ENCODE assay signal across 17 mouse cellular contexts in the genomic region with DNA sequence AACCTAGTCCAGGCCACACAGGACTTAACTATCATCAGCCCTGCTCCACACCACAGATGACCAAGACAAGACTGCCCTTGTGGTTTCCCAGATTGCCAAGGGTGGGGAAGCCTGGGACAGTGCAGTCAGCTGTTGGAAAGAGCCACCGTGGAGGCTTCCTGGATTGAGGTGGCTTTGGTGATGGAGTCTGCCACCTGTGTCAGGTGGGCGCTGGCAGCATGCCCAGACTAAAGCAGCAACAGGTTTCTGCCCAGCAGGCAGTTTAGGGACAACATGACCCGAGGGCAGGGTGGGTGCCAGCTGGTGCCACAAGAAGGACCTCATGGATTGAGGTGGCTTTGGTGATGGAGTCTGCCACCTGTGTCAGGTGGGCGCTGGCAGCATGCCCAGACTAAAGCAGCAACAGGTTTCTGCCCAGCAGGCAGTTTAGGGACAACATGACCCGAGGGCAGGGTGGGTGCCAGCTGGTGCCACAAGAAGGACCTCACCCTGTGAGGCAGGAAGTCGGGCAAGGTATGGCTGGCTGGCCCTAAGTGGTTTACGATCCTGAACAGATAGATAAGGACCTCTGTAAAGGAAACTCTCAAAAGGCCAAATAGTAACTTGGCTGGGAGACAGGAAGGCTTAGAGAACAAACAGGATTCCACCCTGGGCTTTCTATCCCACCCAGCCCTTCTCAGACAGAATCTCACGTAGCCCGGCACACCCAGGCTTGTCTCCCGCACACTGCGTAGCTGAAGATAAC. TPM values are rescaled to one million over a fixed set of nuclear protein-coding genes. Genes with fewer than 3 reads are reported as not detected.
DNase-seq lines count a peak whose midpoint lies in the region; ATAC-seq lines count a peak whose summit lies in the region.
"Not testable (repeated sequence)": the region's sequence is repeated elsewhere in the genome, so short reads cannot be mapped to it uniquely, and the experiment has no call there.
"Had no signal": no experiment of that assay in that cellular context is flagged by ENCODE, and none has a peak within 500 bp of the region (broad histone marks: within the 10 kb centered on the region; RNA-seq: fewer than 3 reads in every experiment).

No protein-coding gene starts in this region.

- H3K9me3 ChIP-seq in intestine, embryonic 15.5 days; stomach, embryonic 16.5 days (replicated peaks; ENCODE audit: control insufficient read depth, low read length): not testable (repeated sequence)

- DNase-seq in 416B (ENCODE audit: low read depth) = peak; percentile 81
- peak; percentile 84 for DNase-seq in large intestine, adult 2 months (ENCODE audit: low read depth, low spot score)
- peak; percentile 29 for DNase-seq in lung, postnatal 10 days

- H3K27me3 ChIP-seq in intestine, embryonic 15.5 days (replicated peaks); stomach, embryonic 16.5 days (ENCODE audit: control insufficient read depth, insufficient read depth, low read length): not testable (repeated sequence)

- not testable (repeated sequence) for H3K4me1 ChIP-seq in intestine, embryonic 15.5 days (replicated peaks); stomach, embryonic 16.5 days (ENCODE audit: control insufficient read depth, insufficient read depth, low read length)

- H3K9ac ChIP-seq in intestine, embryonic 15.5 days; stomach, embryonic 16.5 days (ENCODE audit: low read length): not testable (repeated sequence)

- H3K27ac ChIP-seq in intestine, embryonic 15.5 days; stomach, embryonic 16.5 days (ENCODE audit: low read length): not testable (repeated sequence)

- 57% methylated on average over 11 of the region's 11 CpGs for WGBS in intestine, embryonic 15.5 days
- WGBS in large intestine, adult 2 months = 19% methylated on average over 11 of the region's 11 CpGs
- 61% methylated on average over 11 of the region's 11 CpGs for WGBS in stomach, embryonic 16.5 days

- not testable (repeated sequence) for H3K4me2 ChIP-seq in intestine, embryonic 15.5 days (replicated peaks); stomach, embryonic 16.5 days (ENCODE audit: low read depth, low read length)

- H3K4me3 ChIP-seq in intestine, embryonic 15.5 days (replicated peaks); stomach, embryonic 16.5 days (replicated peaks; ENCODE audit: low read length): not testable (repeated sequence)

- ATAC-seq in granulocyte monocyte progenitor cell, adult 5-6 weeks (replicated peaks; ENCODE audit: poor library complexity, severe bottlenecking) = peak; percentile 22; the same call in 1 of the 2 replicates
- peak; percentile 83 for ATAC-seq in intestine, embryonic 15.5 days
- peak; percentile 54 for ATAC-seq in megakaryocyte progenitor cell, adult 5-6 weeks (replicated peaks; ENCODE audit: poor library complexity)
- 0 out of 2 replicates have a peak, but pooled peaks have one; percentile 35 for ATAC-seq in stomach, embryonic 16.5 days (ENCODE audit: insufficient read depth, low FRiP score)

- H3K36me3 ChIP-seq in intestine, embryonic 15.5 days; stomach, embryonic 16.5 days (ENCODE audit: control insufficient read depth, insufficient read depth, low read length): not testable (repeated sequence)

RNA-seq across cellular contexts. Expression of gene Upk3bl, which starts 12.3 kb away (rescaled TPM):
- total RNA-seq in granulocyte monocyte progenitor cell, adult 5-6 weeks (2014; fragmentation: Nextera tagmentation) = 5.6 TPM in 1 of 2 replicates, not detected in the other
- 1.7 TPM in 1 of 2 replicates, not detected in the other for total RNA-seq in granulocyte monocyte progenitor cell, adult 5-6 weeks (2017)
- 1.4 and 1.9 TPM in 2 replicates for polyA plus RNA-seq in intestine, embryonic 15.5 days (2015; fragmentation: Nextera tagmentation; extraction: Ambion mirVana)
- polyA plus RNA-seq in large intestine, adult 2 months (2012; rRNA removed) = 1.3 and 1.6 TPM in 2 replicates
- total RNA-seq in megakaryocyte progenitor cell, adult 5-6 weeks (2015) = 0.59 and 1.4 TPM in 2 replicates
- total RNA-seq in megakaryocyte progenitor cell, adult 5-6 weeks (2017) = 0.17 and 1.0 TPM in 2 replicates
- 190 and 227 TPM in 2 replicates for polyA plus RNA-seq in stomach, embryonic 16.5 days (2015; fragmentation: Nextera tagmentation; extraction: Ambion mirVana)
- total RNA-seq: adrenal gland, postnatal 25 days; forebrain, postnatal 0 days; gastrocnemius, adult 18-20 months; heart, postnatal 10 days; heart, postnatal 4 days; hindbrain, postnatal 0 days had no signal
- polyA plus RNA-seq: adrenal gland, adult 2 months; forebrain, embryonic 13.5 days; forebrain, postnatal 0 days; hindbrain, embryonic 13.5 days had no signal

RNA-seq across cellular contexts. Expression of gene Rasa4, which starts 17.1 kb away (rescaled TPM):
- total RNA-seq in granulocyte monocyte progenitor cell, adult 5-6 weeks (2014; fragmentation: Nextera tagmentation) = 43.2 and 82.3 TPM in 2 replicates
- 24.8 and 25.0 TPM in 2 replicates for total RNA-seq in granulocyte monocyte progenitor cell, adult 5-6 weeks (2017)
- polyA plus RNA-seq in intestine, embryonic 15.5 days (2015; fragmentation: Nextera tagmentation; extraction: Ambion mirVana) = 16.3 and 19.4 TPM in 2 replicates
- polyA plus RNA-seq in large intestine, adult 2 months (2012; rRNA removed) = 30.9 and 33.5 TPM in 2 replicates
- 31.4 and 43.2 TPM in 2 replicates for total RNA-seq in megakaryocyte progenitor cell, adult 5-6 weeks (2015)
- 21.5 and 31.9 TPM in 2 replicates for total RNA-seq in megakaryocyte progenitor cell, adult 5-6 weeks (2017)
- polyA plus RNA-seq in stomach, embryonic 16.5 days (2015; fragmentation: Nextera tagmentation; extraction: Ambion mirVana) = 9.6 and 9.7 TPM in 2 replicates

RNA-seq across cellular contexts. Expression of gene Upk3b, which starts 28.3 kb away (rescaled TPM):
- total RNA-seq in granulocyte monocyte progenitor cell, adult 5-6 weeks (2014; fragmentation: Nextera tagmentation) = not detected in 2 replicates
- 0.04 TPM in 1 of 2 replicates, not detected in the other for total RNA-seq in granulocyte monocyte progenitor cell, adult 5-6 weeks (2017)
- 42.9 and 45.6 TPM in 2 replicates for polyA plus RNA-seq in intestine, embryonic 15.5 days (2015; fragmentation: Nextera tagmentation; extraction: Ambion mirVana)
- polyA plus RNA-seq in large intestine, adult 2 months (2012; rRNA removed) = 4.0 and 10.9 TPM in 2 replicates
- not detected in 2 replicates for total RNA-seq in megakaryocyte progenitor cell, adult 5-6 weeks (2015)
- not detected in 2 replicates for total RNA-seq in megakaryocyte progenitor cell, adult 5-6 weeks (2017)
- polyA plus RNA-seq in stomach, embryonic 16.5 days (2015; fragmentation: Nextera tagmentation; extraction: Ambion mirVana) = 34.0 and 38.2 TPM in 2 replicates
- total RNA-seq: gastrocnemius, postnatal 14 days; hindbrain, postnatal 0 days had no signal
- polyA plus RNA-seq: forebrain, embryonic 13.5 days; forebrain, postnatal 0 days; hindbrain, postnatal 0 days had no signal

RNA-seq across cellular contexts. Expression of gene Polr2j, which starts 49.9 kb away (rescaled TPM):
- 156 and 159 TPM in 2 replicates for total RNA-seq in granulocyte monocyte progenitor cell, adult 5-6 weeks (2014; fragmentation: Nextera tagmentation)
- 125 and 128 TPM in 2 replicates for total RNA-seq in granulocyte monocyte progenitor cell, adult 5-6 weeks (2017)
- 231 and 236 TPM in 2 replicates for polyA plus RNA-seq in intestine, embryonic 15.5 days (2015; fragmentation: Nextera tagmentation; extraction: Ambion mirVana)
- polyA plus RNA-seq in large intestine, adult 2 months (2012; rRNA removed) = 106 and 116 TPM in 2 replicates
- 115 and 120 TPM in 2 replicates for total RNA-seq in megakaryocyte progenitor cell, adult 5-6 weeks (2015)
- 127 and 153 TPM in 2 replicates for total RNA-seq in megakaryocyte progenitor cell, adult 5-6 weeks (2017)
- polyA plus RNA-seq in stomach, embryonic 16.5 days (2015; fragmentation: Nextera tagmentation; extraction: Ambion mirVana) = 198 and 202 TPM in 2 replicates

Comparison
In these comparisons a context has a peak if more than half of its experiments do, and no peak if none do; other contexts are left out.
1. DNase-seq: peak in every context shown above with its lines; median percentile 84 in large intestine, adult 2 months; 81 in 416B; 29 in lung, postnatal 10 days.
2. ATAC-seq: peak in every context shown above with its lines; median percentile 83 in intestine, embryonic 15.5 days; 54 in megakaryocyte progenitor cell, adult 5-6 weeks; 35 in stomach, embryonic 16.5 days; 22 in granulocyte monocyte progenitor cell, adult 5-6 weeks.
3. RNA of gene Upk3bl, which starts 12.3 kb away (polyA plus RNA-seq): 190 to 227 TPM in stomach, embryonic 16.5 days; 1.3 to 1.6 TPM in large intestine, adult 2 months and 1.4 to 1.9 TPM in intestine, embryonic 15.5 days; every median in the first group is over 10 times any median in the second.